Mouse (Mus musculus): Measurements from ENCODE around the gene Gm11236. TPM values are rescaled to one million over a fixed set of nuclear protein-coding genes. Genes with fewer than 3 reads are reported as not detected.
"Not testable (repeated sequence)": the region's sequence is repeated elsewhere in the genome, so short reads cannot be mapped to it uniquely, and the experiment has no call there.

Gm11236 gene
- not detected for total RNA-seq (2021)
- long read RNA-seq, experiment 1, result 0 reads
- long read RNA-seq, experiment 2, result 0 reads

DNA sequence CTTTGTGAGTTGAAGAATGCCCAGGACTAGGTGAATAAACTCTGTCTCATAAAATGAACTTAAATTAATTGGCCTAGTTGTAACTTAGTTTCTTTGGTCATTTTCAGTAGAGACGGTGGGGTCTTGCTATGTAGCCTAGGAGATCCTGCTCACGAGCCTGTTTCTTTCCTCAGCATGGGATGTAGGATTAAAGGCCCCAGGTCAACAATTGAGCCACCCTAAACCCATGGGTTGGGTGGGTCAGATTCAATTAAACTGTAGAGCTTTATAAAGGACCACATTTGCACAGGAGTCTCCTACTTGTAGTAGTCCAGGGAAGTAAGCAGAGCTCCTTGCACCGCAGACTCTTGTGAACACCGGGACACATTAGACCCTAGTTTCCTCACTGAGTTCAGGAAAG, at the start of gene Gm11236:
Gene Gm11236 (plus strand): TSS at position 301 of the 400 bp plus-strand sequence.
- DNase-seq (ENCODE audit: low spot score in 2 of 2), result not testable (repeated sequence)

DNA sequence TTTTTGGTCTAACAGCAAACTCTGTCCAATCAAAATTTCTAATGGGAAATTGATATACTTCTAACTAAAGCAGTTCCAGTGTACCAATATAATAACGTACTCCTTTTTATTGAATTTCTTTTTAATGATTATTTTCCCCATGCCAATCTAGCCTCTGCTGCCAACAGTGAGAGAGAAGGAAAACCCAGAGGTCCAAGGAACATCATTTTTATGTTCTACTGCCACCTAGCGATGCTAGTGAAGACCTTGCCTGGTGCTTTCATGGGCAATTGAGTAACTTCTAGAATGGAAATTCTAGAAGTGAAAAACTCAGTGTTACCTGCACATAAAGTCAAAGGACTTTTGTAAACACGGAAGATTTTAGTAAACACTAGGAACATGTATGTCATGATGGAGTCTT, 38.7 kb upstream of the Gm11236 start:
- DNase-seq (ENCODE audit: low spot score in 2 of 2), result no peak

DNA sequence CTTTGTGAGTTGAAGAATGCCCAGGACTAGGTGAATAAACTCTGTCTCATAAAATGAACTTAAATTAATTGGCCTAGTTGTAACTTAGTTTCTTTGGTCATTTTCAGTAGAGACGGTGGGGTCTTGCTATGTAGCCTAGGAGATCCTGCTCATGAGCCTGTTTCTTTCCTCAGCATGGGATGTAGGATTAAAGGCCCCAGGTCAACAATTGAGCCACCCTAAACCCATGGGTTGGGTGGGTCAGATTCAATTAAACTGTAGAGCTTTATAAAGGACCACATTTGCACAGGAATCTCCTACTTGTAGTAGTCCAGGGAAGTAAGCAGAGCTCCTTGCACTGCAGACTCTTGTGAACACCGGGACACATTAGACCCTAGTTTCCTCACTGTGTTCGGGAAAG, 30.3 kb upstream of the Gm11236 start, which contains the start of gene Gm11238:
Gene Gm11238 (plus strand): TSS at position 301 of the 400 bp plus-strand sequence.
- DNase-seq (ENCODE audit: low spot score in 2 of 2), result not testable (repeated sequence)

DNA sequence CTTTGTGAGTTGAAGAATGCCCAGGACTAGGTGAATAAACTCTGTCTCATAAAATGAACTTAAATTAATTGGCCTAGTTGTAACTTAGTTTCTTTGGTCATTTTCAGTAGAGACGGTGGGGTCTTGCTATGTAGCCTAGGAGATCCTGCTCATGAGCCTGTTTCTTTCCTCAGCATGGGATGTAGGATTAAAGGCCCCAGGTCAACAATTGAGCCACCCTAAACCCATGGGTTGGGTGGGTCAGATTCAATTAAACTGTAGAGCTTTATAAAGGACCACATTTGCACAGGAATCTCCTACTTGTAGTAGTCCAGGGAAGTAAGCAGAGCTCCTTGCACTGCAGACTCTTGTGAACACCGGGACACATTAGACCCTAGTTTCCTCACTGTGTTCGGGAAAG, 15.2 kb upstream of the Gm11236 start, which contains the start of gene Gm11237:
Gene Gm11237 (plus strand): TSS at position 301 of the 400 bp plus-strand sequence.
- DNase-seq (ENCODE audit: low spot score in 2 of 2), result not testable (repeated sequence)

DNA sequence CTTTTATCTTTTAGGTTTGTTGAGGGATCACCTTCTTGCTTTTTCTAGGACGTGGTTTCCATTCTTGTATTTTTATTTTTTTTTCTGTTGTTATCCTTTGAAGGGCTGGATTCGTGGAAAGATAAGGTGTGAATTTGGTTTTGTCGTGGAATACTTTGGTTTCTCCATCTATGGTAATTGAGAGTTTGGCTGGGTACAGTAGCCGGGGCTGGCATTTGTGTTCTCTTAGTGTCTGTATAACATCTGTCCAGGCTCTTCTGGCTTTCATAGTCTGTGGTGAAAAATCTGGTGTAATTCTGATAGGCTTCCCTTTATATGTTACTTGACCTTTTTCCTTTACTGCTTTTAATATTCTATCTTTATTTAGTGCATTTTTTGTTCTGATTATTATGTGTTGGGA, 23.9 kb downstream of the Gm11236 start:
- DNase-seq (ENCODE audit: low spot score in 2 of 2), result not testable (repeated sequence)

DNA sequence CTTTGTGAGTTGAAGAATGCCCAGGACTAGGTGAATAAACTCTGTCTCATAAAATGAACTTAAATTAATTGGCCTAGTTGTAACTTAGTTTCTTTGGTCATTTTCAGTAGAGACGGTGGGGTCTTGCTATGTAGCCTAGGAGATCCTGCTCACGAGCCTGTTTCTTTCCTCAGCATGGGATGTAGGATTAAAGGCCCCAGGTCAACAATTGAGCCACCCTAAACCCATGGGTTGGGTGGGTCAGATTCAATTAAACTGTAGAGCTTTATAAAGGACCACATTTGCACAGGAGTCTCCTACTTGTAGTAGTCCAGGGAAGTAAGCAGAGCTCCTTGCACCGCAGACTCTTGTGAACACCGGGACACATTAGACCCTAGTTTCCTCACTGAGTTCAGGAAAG, 30.1 kb downstream of the Gm11236 start, which contains the start of gene Gm11239:
Gene Gm11239 (plus strand): TSS at position 301 of the 400 bp plus-strand sequence.
- not testable (repeated sequence) for DNase-seq (ENCODE audit: low spot score in 2 of 2)

DNA sequence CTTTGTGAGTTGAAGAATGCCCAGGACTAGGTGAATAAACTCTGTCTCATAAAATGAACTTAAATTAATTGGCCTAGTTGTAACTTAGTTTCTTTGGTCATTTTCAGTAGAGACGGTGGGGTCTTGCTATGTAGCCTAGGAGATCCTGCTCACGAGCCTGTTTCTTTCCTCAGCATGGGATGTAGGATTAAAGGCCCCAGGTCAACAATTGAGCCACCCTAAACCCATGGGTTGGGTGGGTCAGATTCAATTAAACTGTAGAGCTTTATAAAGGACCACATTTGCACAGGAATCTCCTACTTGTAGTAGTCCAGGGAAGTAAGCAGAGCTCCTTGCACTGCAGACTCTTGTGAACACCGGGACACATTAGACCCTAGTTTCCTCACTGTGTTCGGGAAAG, 45.3 kb downstream of the Gm11236 start, which contains the start of gene Gm428:
Gene Gm428 (plus strand): TSS at position 301 of the 400 bp plus-strand sequence.
- DNase-seq (ENCODE audit: low spot score in 2 of 2), result not testable (repeated sequence)

Other genes with a start within 250 kb of the Gm11236 start
- not detected for gene Gm11487, start 233.0 kb upstream of the Gm11236 start, total RNA-seq (2021)
- gene Gm11238, start 30.2 kb upstream of the Gm11236 start, total RNA-seq (2021), result not detected
- not detected for gene Gm11237, start 15.1 kb upstream of the Gm11236 start, total RNA-seq (2021)
- not detected for gene Gm11239, start 30.2 kb downstream of the Gm11236 start, total RNA-seq (2021)
- not detected for gene Gm428, start 45.4 kb downstream of the Gm11236 start, total RNA-seq (2021)
- under 1 TPM; 0.10 to 0.20 TPM for gene Rasef, start 152.9 kb downstream of the Gm11236 start, total RNA-seq (2021)
- gene Gm11758, start 238.1 kb downstream of the Gm11236 start, total RNA-seq (2021), result not detected

Data from adrenal gland, adult 18-20 months (tissue).